Mouse (Mus musculus) heart, embryonic 11.5 days (tissue): ENCODE data around the gene Nrg4. TPM values are rescaled to one million over a fixed set of nuclear protein-coding genes. Genes with fewer than 3 reads are reported as not detected.
A peak's percentile ranks its signal among the peaks of the same experiment; 100 is the strongest.
"Not testable (repeated sequence)": the region's sequence is repeated elsewhere in the genome, so short reads cannot be mapped to it uniquely, and the experiment has no call there.

Source experiments
- ATAC-seq: fragments of 200-750 bp; cut with Nextera tagmentation; replicated peaks from 2 replicates; pipeline ENCODE4 v1.8.0; 2017; ENCODE audit warnings: moderate library complexity; ENCODE audit not compliant: insufficient number of reproducible peaks, low FRiP score, low TSS enrichment
- H3K27ac ChIP-seq: fragments of 300-500 bp; sonication (generic); 2 replicates; pipeline ENCODE4 v1.5.1; 2014; ENCODE audit warnings: mild to moderate bottlenecking, low read depth, low read length
- H3K27me3 ChIP-seq: fragments of 300-500 bp; sonication (generic); 2 replicates; pipeline ENCODE4 v1.6.1; 2014; ENCODE audit warnings: mild to moderate bottlenecking, low read length, mixed read lengths; ENCODE audit not compliant: control insufficient read depth, insufficient read depth
- H3K36me3 ChIP-seq: fragments of 300-500 bp; sonication (generic); 2 replicates; pipeline ENCODE4 v1.6.1; 2014; ENCODE audit warnings: mild to moderate bottlenecking, low read length, moderate library complexity, mixed read lengths; ENCODE audit not compliant: control insufficient read depth, insufficient read depth
- H3K4me1 ChIP-seq: fragments of 300-500 bp; sonication (generic); 2 replicates; pipeline ENCODE4 v1.6.1; 2014; ENCODE audit warnings: low read length; ENCODE audit not compliant: control insufficient read depth, insufficient read depth
- H3K4me2 ChIP-seq: fragments of 300-500 bp; sonication (generic); 2 replicates; pipeline ENCODE4 v1.6.1; 2014; ENCODE audit warnings: mild to moderate bottlenecking, moderate library complexity
- H3K4me3 ChIP-seq: fragments of 300-500 bp; sonication (generic); 2 replicates; pipeline ENCODE4 v1.5.1; 2014; ENCODE audit warnings: low read depth, low read length
- H3K9ac ChIP-seq: fragments of 300-500 bp; sonication (generic); 2 replicates; pipeline ENCODE4 v1.6.1; 2014; ENCODE audit warnings: mild to moderate bottlenecking, low read depth, low read length, moderate library complexity
- H3K9me3 ChIP-seq: fragments of 300-500 bp; sonication (generic); replicated peaks from 2 replicates; pipeline ENCODE4 v1.6.1; 2016; ENCODE audit warnings: low read length; ENCODE audit not compliant: control insufficient read depth
- WGBS: fragments of 180-500 bp; shearing (Covaris S2); extraction: QIAGEN DNeasy Blood & Tissue Kit; methylation state at CpG from one replicate; pipeline ENCODE4 v1.1.7; 2014; ENCODE audit not compliant: insufficient replicate concordance; 5-methylcytosine and 5-hydroxymethylcytosine counted together
- polyA plus RNA-seq: library from polyadenylated mRNA; unstranded; fragments of >200 nt; fragmentation: Nextera tagmentation; extraction: Ambion mirVana; gene quantifications from 2 replicates; pipeline ENCODE4 v1.2.1, GENCODE M21; 2014

The Nrg4 gene
- polyA plus RNA-seq, 1 experiment from 2014 or later: 1.4 TPM

DNA sequence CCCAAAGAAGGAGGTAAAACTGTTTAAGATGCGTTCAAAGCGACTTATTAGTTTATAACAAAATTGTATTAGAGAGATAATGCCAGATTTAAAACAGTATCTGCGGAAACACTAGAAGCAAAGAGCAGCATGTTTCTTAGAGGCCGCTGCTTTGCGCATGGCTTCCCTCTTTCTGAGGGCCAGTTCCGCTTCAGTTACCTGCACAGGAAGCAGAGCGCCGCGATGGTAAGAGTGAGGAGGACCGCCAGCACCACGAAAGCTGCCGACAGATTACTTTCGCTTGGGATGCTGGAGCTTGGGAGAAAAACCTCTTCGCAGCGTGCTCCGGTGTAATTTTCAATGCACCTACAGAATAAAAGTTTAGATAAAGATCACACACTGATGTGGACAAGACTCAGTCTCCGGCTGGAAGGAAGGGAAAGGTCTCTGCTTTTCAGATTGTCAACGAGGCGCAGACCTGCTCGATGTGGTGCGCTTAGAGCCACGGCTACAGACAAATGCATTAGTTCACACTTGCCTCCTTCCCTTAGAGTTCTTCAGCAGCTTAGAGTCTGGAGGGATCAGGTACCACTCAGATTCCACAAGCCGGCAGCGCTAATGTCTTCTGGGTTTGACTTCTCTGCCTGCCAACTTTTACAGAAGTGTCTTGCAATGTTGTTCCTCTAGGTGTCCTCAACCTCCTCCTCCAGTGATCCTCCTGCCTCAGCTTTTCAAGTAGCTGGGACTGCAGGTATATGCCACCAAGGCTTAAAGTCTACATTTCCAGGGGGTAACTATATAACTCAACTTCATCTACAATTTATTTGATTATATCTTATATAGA lies 84.6 kb downstream of the Nrg4 start:
- no peaks in the 10 kb centered on the region for H3K9me3 ChIP-seq
- peak overlapping the region; percentile 70 for H3K4me2 ChIP-seq
- H3K9ac ChIP-seq: no peak overlapping the region
- H3K4me3 ChIP-seq: peak overlapping the region; percentile 31
- no peak overlapping the region for H3K27ac ChIP-seq
- no peaks in the 10 kb centered on the region for H3K27me3 ChIP-seq
- WGBS: 32% methylated on average over 24 of the region's 24 CpGs
- no peaks in the 10 kb centered on the region for H3K36me3 ChIP-seq
- no peak for ATAC-seq
- H3K4me1 ChIP-seq: no peaks in the 10 kb centered on the region

DNA sequence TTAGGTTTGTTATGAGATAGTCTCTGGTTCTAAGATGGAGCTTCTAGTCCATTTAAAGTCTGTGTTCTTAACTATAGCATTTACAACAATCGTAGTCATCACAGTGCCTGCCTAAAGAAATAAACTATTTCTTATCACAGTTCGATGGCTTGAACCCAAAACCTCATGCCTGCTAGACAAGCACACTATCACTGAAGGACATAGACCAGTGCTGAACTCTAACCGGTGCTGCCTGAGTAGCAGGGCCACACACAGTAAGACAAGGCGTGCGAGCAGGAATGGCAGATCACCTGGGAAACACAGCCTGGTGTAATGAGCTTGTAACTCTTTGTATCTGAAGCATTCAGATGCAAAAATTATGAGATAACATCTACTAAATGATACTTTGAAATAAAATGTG lies 85.8 kb downstream of the Nrg4 start:
- Histone ChIP-seq H3K9ac (no peak overlapping the region), H3K4me2 (no peak overlapping the region), H3K4me1 (no peaks in the 10 kb centered on the region), H3K27me3 (no peaks in the 10 kb centered on the region), H3K27ac (no peak overlapping the region), H3K4me3 (no peak overlapping the region), H3K9me3 (no peaks in the 10 kb centered on the region), H3K36me3 (no peaks in the 10 kb centered on the region)
- no peak for ATAC-seq
- 58% methylated on average over 5 of the region's 5 CpGs for WGBS

DNA sequence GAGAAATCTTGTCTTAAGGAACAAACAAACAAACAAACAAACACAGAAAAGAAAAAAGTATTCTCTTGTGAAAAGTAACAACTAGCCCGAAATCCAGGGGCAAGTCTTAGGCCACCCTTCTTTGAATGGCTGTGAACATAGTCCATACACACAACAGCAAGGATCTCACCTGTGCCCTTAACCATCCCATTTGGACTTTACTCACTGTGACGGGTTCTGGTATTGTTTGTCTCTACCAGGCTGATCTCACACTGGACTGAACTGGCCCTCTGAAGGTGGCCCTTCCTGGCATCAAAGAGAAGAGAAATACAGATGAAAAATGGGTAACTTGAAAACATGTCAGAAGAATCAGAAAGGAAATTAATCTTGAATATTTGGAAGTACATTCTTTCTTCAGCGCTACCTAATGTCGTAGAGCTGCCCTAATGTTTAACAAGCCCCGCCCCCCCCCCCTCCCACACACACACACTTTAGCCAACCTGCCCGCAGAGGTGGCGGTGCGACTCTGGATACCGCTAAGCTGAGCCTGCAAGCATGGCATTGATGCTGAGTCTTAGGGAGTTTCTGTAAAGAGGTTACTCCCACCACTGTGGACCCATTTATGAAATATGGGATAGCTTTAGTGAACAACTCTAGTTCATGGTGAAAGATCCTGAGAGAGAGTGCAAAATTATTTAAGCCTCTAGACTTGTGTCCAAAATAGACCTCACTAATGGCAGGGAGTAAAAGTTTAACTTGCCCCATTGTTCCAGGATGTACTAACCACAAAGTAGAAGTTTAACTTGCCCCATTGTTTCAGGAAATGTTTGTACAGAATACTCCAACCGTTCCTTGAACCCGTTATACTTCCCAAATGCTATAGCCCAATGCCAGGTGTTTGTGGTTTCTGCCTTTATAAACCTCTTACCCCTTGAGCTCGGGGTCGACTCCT lies 90.1 kb downstream of the Nrg4 start:
- Histone ChIP-seq H3K27ac (no peak overlapping the region), H3K9ac (no peak overlapping the region), H3K27me3 (no peaks in the 10 kb centered on the region), H3K9me3 (no peaks in the 10 kb centered on the region), H3K4me2 (no peak overlapping the region), H3K4me3 (no peak overlapping the region), H3K4me1 (no peaks in the 10 kb centered on the region), H3K36me3 (no peaks in the 10 kb centered on the region)
- ATAC-seq: no peak
- WGBS: 69% methylated on average over 13 of the region's 13 CpGs

- not testable (repeated sequence) for H3K4me1 ChIP-seq, ATAC-seq, H3K4me3 ChIP-seq, H3K9me3 ChIP-seq, H3K36me3 ChIP-seq, H3K4me2 ChIP-seq, H3K9ac ChIP-seq, H3K27ac ChIP-seq, H3K27me3 ChIP-seq
- 57% methylated on average over 11 of the region's 11 CpGs for WGBS
Observed at GRCm38 (mm10) chr9:55233076-55233475, 93.6 kb downstream of the Nrg4 start.

GRCm38 (mm10) chr9:55232586-55232985 lies 94.1 kb downstream of the Nrg4 start:
- H3K27me3 ChIP-seq: no peaks in the 10 kb centered on the region
- no peaks in the 10 kb centered on the region for H3K4me1 ChIP-seq
- no peak overlapping the region for H3K4me2 ChIP-seq
- H3K36me3 ChIP-seq: no peaks in the 10 kb centered on the region
- H3K9ac ChIP-seq: no peak overlapping the region
- H3K9me3 ChIP-seq: no peaks in the 10 kb centered on the region
- H3K27ac ChIP-seq: no peak overlapping the region
- WGBS: 84% methylated on average over 7 of the region's 7 CpGs
- H3K4me3 ChIP-seq: no peak overlapping the region
- no peak for ATAC-seq

- ATAC-seq: no peak
- 87% methylated on average over 5 of the region's 5 CpGs for WGBS
- H3K4me1 ChIP-seq: no peaks in the 10 kb centered on the region
Observed at GRCm38 (mm10) chr9:55232110-55232509, 94.5 kb downstream of the Nrg4 start.

DNA sequence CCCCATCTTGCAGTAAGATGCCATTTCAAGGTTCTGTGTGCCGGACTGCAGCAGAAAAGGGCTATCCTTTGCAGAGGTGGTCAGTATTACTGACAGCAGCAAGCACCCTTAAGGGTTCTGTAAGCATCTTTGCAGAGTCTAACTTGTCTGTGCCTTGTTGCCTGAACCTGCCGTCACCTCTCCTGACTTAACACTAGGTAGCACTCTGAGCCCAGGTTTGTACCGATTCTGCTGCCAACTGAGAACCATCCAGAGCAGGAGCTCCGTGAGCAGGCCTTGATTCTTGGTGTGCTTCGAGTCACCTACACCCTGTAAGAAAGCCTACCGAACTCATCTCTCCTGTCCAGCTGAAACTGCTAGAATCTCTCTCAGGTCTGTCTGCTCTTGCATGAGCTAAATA lies 95.1 kb downstream of the Nrg4 start:
- Histone ChIP-seq H3K9me3 (no peaks in the 10 kb centered on the region), H3K4me1 (no peaks in the 10 kb centered on the region), H3K4me2 (no peak overlapping the region), H3K27ac (no peak overlapping the region), H3K36me3 (no peaks in the 10 kb centered on the region), H3K27me3 (no peaks in the 10 kb centered on the region), H3K4me3 (no peak overlapping the region), H3K9ac (no peak overlapping the region)
- ATAC-seq: no peak
- WGBS: 55% methylated on average over 6 of the region's 6 CpGs

More at GRCm38 (mm10) chr9:55232110-55232509, 94.5 kb downstream of the Nrg4 start:
- no peaks in the 10 kb centered on the region for H3K27me3 ChIP-seq
- no peak overlapping the region for H3K4me2 ChIP-seq
- H3K4me3 ChIP-seq: no peak overlapping the region
- H3K36me3 ChIP-seq: no peaks in the 10 kb centered on the region
- H3K27ac ChIP-seq: no peak overlapping the region
- no peaks in the 10 kb centered on the region for H3K9me3 ChIP-seq
- no peak overlapping the region for H3K9ac ChIP-seq

GRCm38 (mm10) chr9:55229010-55229409 lies 97.6 kb downstream of the Nrg4 start:
- no peak for ATAC-seq
- WGBS: 52% methylated on average over 10 of the region's 10 CpGs
- no peaks in the 10 kb centered on the region for H3K4me1 ChIP-seq
- H3K9me3 ChIP-seq: no peaks in the 10 kb centered on the region
- no peak overlapping the region for H3K4me2 ChIP-seq
- H3K27me3 ChIP-seq: no peaks in the 10 kb centered on the region
- H3K36me3 ChIP-seq: peaks cover 6% of the 10 kb centered on the region; the same call in 1 of the 2 replicates
- no peak overlapping the region for H3K27ac ChIP-seq
- H3K9ac ChIP-seq: no peak overlapping the region
- H3K4me3 ChIP-seq: no peak overlapping the region
